Mouse (Mus musculus) embryonic facial prominence, embryonic 10.5 days (tissue): ENCODE measurements at regions not wholly inside any gene's neighbourhood (a gene's known extent, or its start where the extent isn't known, plus 50 kb on each side); places are given as distances from the start of the nearest gene placed in this dataset.

Experiments used
- DNase-seq: peaks from one replicate; pipeline ENCODE4 v3.0.0-alpha.2; 2017; ENCODE audit warnings: low spot score
- H3K27ac ChIP-seq: fragments of 300-500 bp; sonication (generic); replicated peaks from 2 replicates; pipeline ENCODE4 v1.5.1; 2016; ENCODE audit warnings: mild to moderate bottlenecking
- H3K27me3 ChIP-seq: fragments of 300-500 bp; sonication (generic); replicated peaks from 2 replicates; pipeline ENCODE4 v1.6.1; 2016; ENCODE audit warnings: low read depth, mild to moderate bottlenecking; ENCODE audit not compliant: poor library complexity, severe bottlenecking
- H3K36me3 ChIP-seq: fragments of 300-500 bp; sonication (generic); replicated peaks from 2 replicates; pipeline ENCODE4 v1.6.1; 2016; ENCODE audit warnings: mild to moderate bottlenecking, moderate library complexity
- H3K4me1 ChIP-seq: fragments of 300-500 bp; sonication (generic); 2 replicates; pipeline ENCODE4 v1.6.1; 2016
- H3K4me3 ChIP-seq: fragments of 300-500 bp; sonication (generic); 2 replicates; pipeline ENCODE4 v1.5.1; 2016; ENCODE audit warnings: mild to moderate bottlenecking, moderate library complexity
- H3K9me3 ChIP-seq: fragments of 300-500 bp; sonication (generic); 2 replicates; pipeline ENCODE4 v1.6.1; 2016; ENCODE audit warnings: mild to moderate bottlenecking
- WGBS: fragments of 180-500 bp; shearing (Covaris S2); methylation state at CpG from one replicate; pipeline ENCODE4 v1.1.7; 2016; 5-methylcytosine and 5-hydroxymethylcytosine counted together

- Histone ChIP-seq H3K4me1 (no peaks in the 10 kb centered on the region), H3K9me3 (no peaks in the 10 kb centered on the region), H3K4me3 (no peak overlapping the region), H3K27ac (no peak overlapping the region), H3K27me3 (no peaks in the 10 kb centered on the region), H3K36me3 (no peaks in the 10 kb centered on the region)
- DNase-seq = no peak
- 76% methylated on average over 1 of the region's 1 CpGs for WGBS
These were observed 203.4 kb upstream of the Tbl1x start for GRCm38 (mm10) chrX:77307374-77307773.

DNA sequence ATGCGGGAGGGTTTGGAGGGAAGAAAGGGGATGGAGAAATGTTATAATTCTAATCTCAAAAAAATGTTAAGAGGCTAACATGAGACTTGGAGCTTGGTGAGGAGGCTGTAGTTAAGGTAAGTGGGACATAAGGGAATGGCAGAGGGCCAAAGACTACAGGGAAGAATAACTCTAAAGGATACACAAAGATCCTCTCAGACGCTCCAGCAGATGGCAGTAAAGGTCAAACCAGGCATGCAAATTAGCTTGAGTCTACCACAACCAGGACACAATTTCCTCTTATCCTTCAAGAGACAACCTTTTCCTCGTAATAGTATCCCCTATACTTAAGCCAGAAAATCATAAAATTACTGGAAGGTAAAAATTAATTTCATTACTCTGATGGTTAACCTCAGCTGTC is 196.4 kb upstream of the Tbl1x start:
- Histone ChIP-seq H3K4me1 (no peaks in the 10 kb centered on the region), H3K27me3 (no peaks in the 10 kb centered on the region), H3K27ac (no peak overlapping the region), H3K36me3 (no peaks in the 10 kb centered on the region), H3K4me3 (no peak overlapping the region), H3K9me3 (no peaks in the 10 kb centered on the region)
- WGBS = 85% methylated on average over 3 of the region's 3 CpGs
- DNase-seq = peak; percentile 8

DNA sequence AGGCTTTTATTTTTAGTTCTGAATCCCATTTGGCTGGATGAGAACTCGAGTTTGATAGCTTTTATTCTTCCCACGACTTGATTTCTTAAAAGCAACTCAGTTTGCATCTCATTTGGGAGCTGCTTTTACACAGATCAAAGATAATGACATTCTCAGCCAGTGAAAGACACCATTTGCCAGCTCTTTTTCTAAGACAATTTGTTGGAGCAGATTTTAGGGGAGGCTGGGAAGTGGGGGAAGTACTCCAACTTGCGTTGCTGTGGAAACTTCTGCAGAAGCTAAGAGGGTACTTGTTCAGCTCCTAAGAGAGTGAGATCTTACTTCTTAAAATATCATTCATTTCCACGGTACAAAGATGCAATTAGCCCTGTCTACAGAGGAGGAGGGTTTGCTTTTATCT is 187.2 kb upstream of the Tbl1x start:
- WGBS = 50% methylated on average over 4 of the region's 4 CpGs
- DNase-seq = no peak
- H3K27ac ChIP-seq = no peak overlapping the region
- H3K4me1 ChIP-seq = no peaks in the 10 kb centered on the region
- H3K36me3 ChIP-seq = no peaks in the 10 kb centered on the region
- H3K4me3 ChIP-seq = no peak overlapping the region
- H3K27me3 ChIP-seq = no peaks in the 10 kb centered on the region
- H3K9me3 ChIP-seq = no peaks in the 10 kb centered on the region

DNA sequence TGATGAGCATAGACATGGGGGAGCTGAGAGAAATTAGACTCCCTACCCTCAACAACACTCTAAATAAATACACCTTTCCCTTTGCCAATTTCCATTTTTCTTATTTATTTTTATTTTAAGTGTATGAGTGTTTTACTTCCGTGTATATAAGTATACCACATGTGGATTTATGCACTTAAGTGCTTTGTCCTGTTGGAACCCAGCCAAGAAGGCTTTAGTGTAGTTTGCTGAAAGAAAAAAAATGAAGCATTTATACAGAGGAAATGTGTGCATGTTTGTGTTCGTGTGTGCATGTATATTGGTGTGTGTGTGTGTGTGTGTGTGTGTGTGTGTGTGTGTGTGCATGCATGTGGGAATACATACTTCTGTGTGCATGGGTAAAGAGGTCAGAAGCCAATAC is 157.6 kb upstream of the Tbl1x start:
- H3K36me3 ChIP-seq = no peaks in the 10 kb centered on the region
- 60% methylated on average over 2 of the region's 2 CpGs for WGBS
- no peaks in the 10 kb centered on the region for H3K27me3 ChIP-seq
- H3K4me3 ChIP-seq = no peak overlapping the region
- H3K4me1 ChIP-seq = no peaks in the 10 kb centered on the region
- no peak overlapping the region for H3K27ac ChIP-seq
- no peak for DNase-seq
- H3K9me3 ChIP-seq = no peaks in the 10 kb centered on the region

- Histone ChIP-seq H3K27me3 (no peaks in the 10 kb centered on the region), H3K4me1 (no peaks in the 10 kb centered on the region), H3K27ac (no peak overlapping the region), H3K4me3 (no peak overlapping the region), H3K36me3 (no peaks in the 10 kb centered on the region), H3K9me3 (no peaks in the 10 kb centered on the region)
- no peak for DNase-seq
- 66% methylated on average over 2 of the region's 2 CpGs for WGBS
These were observed 150.3 kb upstream of the Tbl1x start for GRCm38 (mm10) chrX:77360551-77360950.

- DNase-seq = no peak
- Histone ChIP-seq H3K27me3 (no peaks in the 10 kb centered on the region), H3K36me3 (no peaks in the 10 kb centered on the region), H3K9me3 (no peaks in the 10 kb centered on the region), H3K4me3 (no peak overlapping the region), H3K4me1 (no peaks in the 10 kb centered on the region), H3K27ac (no peak overlapping the region)
- WGBS = 85% methylated on average over 2 of the region's 2 CpGs
These were observed 149.7 kb upstream of the Tbl1x start for GRCm38 (mm10) chrX:77361106-77361505.

GRCm38 (mm10) chrX:77363657-77364056 is 147.2 kb upstream of the Tbl1x start:
- WGBS = 67% methylated on average over 1 of the region's 1 CpGs
- H3K9me3 ChIP-seq = no peaks in the 10 kb centered on the region
- H3K27ac ChIP-seq = no peak overlapping the region
- H3K4me3 ChIP-seq = no peak overlapping the region
- H3K4me1 ChIP-seq = no peaks in the 10 kb centered on the region
- no peaks in the 10 kb centered on the region for H3K27me3 ChIP-seq
- no peak for DNase-seq
- no peaks in the 10 kb centered on the region for H3K36me3 ChIP-seq

DNA sequence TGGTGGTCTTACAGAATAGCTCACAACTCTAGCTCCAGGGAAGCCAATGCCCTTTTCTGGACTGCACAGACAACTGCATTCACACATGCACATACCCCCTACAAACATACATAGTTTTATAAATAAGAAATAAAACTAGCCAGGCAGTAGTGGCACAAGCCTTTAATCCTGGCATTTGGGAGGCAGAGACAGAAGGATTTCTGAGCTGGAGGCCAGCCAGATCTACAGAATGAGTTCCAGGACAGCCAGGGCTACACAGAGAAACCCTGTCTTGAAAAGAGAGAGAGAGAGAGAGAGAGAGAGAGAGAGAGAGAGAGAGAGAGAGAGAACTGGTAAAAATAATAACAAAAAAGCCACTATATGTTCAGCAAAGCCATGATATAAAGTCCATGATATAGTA is 143.5 kb upstream of the Tbl1x start:
- Histone ChIP-seq H3K9me3 (no peaks in the 10 kb centered on the region), H3K27ac (no peak overlapping the region), H3K4me3 (no peak overlapping the region), H3K27me3 (no peaks in the 10 kb centered on the region), H3K36me3 (no peaks in the 10 kb centered on the region), H3K4me1 (no peaks in the 10 kb centered on the region)
- no peak for DNase-seq

DNA sequence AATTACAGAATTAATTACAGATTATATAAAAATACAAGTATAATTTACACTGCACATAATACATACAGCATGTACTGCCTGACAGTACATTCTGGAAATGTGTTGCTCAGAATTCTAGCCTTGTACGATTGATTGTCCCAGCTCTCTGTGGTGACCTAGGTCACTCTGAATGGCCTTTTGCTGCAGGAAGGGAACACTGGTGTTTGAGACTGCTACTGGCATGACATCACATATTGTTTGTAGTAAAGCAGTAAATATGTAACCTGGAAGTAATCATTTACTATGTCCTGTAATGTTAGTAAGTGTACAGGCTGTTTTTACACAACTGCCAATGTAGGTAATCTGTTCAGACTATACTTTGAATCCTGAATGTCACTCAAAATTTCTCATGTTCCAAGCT is 123.5 kb upstream of the Tbl1x start:
- Histone ChIP-seq H3K4me1 (no peaks in the 10 kb centered on the region), H3K27ac (no peak overlapping the region), H3K9me3 (no peaks in the 10 kb centered on the region), H3K4me3 (no peak overlapping the region), H3K27me3 (no peaks in the 10 kb centered on the region), H3K36me3 (no peaks in the 10 kb centered on the region)
- no peak for DNase-seq
- WGBS = 84% methylated on average over 1 of the region's 1 CpGs

DNA sequence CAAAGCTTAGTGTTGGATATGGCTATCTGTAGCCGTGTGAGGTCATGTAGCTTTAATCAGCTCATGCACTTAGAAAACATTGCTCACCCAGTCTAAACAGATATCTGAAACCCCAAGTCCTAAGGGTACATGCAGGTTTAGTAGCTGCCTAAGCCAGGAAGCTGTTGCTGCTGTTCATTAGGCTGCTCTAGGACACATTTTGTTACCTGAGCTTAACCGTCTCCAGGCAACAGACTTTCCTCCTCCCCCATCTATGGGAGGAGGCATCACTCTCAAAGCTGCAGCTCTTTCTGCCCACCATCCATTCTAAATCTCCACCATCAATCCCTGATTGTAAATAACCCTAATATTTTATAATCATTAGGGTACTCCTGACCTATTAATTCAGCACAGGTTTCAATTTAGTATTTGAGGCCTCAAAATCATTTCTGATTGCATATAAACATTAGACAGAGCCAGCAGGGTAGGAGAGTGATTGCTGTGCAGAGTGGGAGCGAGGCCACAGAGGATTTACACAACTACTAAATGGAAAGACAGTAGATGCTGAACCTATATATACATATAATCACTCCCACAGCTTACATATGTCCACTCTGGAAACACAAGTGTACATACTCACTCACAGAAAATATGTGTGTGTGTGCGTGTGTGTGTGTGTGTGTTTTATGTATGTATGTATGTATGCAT is 118.9 kb upstream of the Tbl1x start:
- no peaks in the 10 kb centered on the region for H3K9me3 ChIP-seq
- DNase-seq = peak; percentile 8
- WGBS = 66% methylated on average over 4 of the region's 4 CpGs

DNA sequence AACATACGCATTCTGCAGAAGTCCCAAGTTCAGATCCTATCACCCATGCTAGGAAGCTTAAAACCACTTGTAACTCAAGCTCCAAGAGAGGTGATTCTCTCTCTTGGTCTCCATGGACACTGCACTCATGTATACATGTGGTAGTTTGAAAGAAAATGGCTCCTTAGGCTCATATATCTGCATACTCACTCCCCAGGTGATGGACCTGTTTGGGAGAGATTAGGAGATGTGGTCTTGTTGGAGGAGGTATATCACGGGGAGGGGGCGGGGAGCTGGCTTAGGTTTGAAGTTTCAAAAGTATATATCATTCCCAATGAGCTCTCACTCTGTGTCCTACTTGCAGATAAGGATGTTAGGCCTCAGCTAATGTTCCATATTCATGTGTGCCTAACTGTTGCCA is 103.9 kb upstream of the Tbl1x start:
- Histone ChIP-seq H3K4me3 (no peak overlapping the region), H3K36me3 (no peaks in the 10 kb centered on the region), H3K27me3 (no peaks in the 10 kb centered on the region), H3K9me3 (no peaks in the 10 kb centered on the region), H3K4me1 (no peaks in the 10 kb centered on the region), H3K27ac (no peak overlapping the region)
- no peak for DNase-seq
- 83% methylated on average over 3 of the region's 3 CpGs for WGBS

More for the DNA sequence above, 118.9 kb upstream of the Tbl1x start:
- no peaks in the 10 kb centered on the region for H3K27me3 ChIP-seq
- H3K4me1 ChIP-seq = no peaks in the 10 kb centered on the region
- H3K27ac ChIP-seq = no peak overlapping the region
- H3K36me3 ChIP-seq = no peaks in the 10 kb centered on the region
- no peak overlapping the region for H3K4me3 ChIP-seq

GRCm38 (mm10) chrX:77407925-77408324 is 102.9 kb upstream of the Tbl1x start:
- Histone ChIP-seq H3K27me3 (no peaks in the 10 kb centered on the region), H3K9me3 (no peaks in the 10 kb centered on the region), H3K4me3 (no peak overlapping the region), H3K36me3 (no peaks in the 10 kb centered on the region), H3K27ac (no peak overlapping the region), H3K4me1 (no peaks in the 10 kb centered on the region)
- no peak for DNase-seq
- 78% methylated on average over 3 of the region's 3 CpGs for WGBS

DNA sequence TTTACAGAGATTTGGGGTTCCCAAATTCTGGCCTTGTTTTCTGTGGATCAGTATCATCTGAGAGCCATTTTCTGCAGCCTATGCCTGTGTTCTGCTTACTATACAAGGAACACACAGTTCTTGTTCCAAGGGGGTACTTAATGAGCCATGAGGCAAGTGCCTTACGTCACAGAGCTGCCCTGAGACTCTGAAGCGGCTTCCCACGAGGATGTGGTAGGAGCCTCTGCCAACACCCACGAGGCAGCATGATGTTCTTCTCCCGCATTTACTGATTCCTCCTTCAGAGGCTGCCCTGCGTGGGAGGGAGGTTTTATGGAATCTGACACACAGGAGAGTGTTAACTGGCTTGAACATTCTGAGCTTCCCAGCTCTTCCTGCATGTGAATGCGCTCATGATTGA is 101.4 kb upstream of the Tbl1x start:
- no peak for DNase-seq
- H3K4me1 ChIP-seq = no peaks in the 10 kb centered on the region
- H3K4me3 ChIP-seq = no peak overlapping the region
- 70% methylated on average over 7 of the region's 7 CpGs for WGBS
- no peaks in the 10 kb centered on the region for H3K27me3 ChIP-seq
- no peaks in the 10 kb centered on the region for H3K9me3 ChIP-seq
- no peaks in the 10 kb centered on the region for H3K36me3 ChIP-seq
- H3K27ac ChIP-seq = no peak overlapping the region

DNA sequence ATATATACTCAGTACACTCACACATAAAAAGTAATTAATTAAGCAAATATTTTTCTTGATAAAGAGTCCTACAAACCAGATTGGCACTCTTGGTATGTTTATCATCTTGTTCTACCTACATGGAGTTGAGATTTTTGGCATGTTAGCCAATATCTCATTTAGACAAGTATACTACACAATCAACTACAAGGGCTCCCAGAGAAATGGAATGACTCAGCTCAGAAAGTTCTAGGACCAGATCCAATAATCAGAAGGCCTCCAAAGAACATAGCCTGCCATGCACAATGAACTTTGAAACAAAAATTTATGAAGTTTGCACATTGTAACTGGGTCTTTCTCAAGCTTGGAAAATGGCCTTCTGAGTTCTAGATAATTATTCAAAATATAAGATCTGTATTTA is 100.0 kb upstream of the Tbl1x start:
- DNase-seq = no peak
- Histone ChIP-seq H3K4me1 (no peaks in the 10 kb centered on the region), H3K4me3 (no peak overlapping the region), H3K9me3 (no peaks in the 10 kb centered on the region), H3K27me3 (no peaks in the 10 kb centered on the region), H3K36me3 (no peaks in the 10 kb centered on the region), H3K27ac (no peak overlapping the region)
